Mouse (Mus musculus): Measurements from ENCODE around the gene Fam163a. TPM values are rescaled to one million over a fixed set of nuclear protein-coding genes. Genes with fewer than 3 reads are reported as not detected.

The Fam163a gene
- polyA plus RNA-seq, 1 experiment from 2014 or later, result 7.8 TPM

DNA sequence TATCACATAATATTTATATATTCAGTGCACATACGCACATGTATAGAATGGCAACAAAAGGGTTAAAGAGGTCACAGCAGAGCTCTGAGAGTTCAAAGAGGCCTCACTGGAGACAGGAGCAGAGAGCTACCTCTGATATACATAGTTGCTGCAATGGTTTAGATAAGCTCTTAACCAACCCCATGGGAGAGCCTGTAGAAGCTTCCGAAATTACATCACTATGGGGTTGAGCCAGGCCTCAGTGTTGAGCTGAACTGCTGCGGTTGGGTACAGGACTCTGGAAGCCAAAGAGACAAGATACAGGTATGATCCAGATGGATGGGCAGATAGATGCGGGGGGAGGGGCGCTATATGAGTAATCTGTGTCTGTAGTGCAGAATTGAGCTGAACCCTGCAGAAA, 8.1 kb upstream of the Fam163a start:
- H3K9me3 ChIP-seq (ENCODE audit: control insufficient read depth, low read length), result no peaks in the 10 kb centered on the region
- H3K36me3 ChIP-seq (ENCODE audit: control insufficient read depth, insufficient read depth, low read length), result no peaks in the 10 kb centered on the region
- no peaks in the 10 kb centered on the region for H3K27me3 ChIP-seq (replicated peaks; ENCODE audit: control insufficient read depth, insufficient read depth, low read length)
- H3K27ac ChIP-seq (ENCODE audit: low read depth), result no peak overlapping the region
- H3K4me1 ChIP-seq (replicated peaks; ENCODE audit: control insufficient read depth, insufficient read depth, low read length), result no peaks in the 10 kb centered on the region; the same call in 1 of the 2 replicates
- no peak overlapping the region for H3K4me3 ChIP-seq (ENCODE audit: low read depth, low read length)
- no peak overlapping the region for H3K4me2 ChIP-seq (ENCODE audit: low read length)
- DNase-seq (ENCODE audit: low spot score) (no peak), ATAC-seq (replicated peaks; ENCODE audit: low FRiP score, low TSS enrichment, low read depth) (no peak)
- H3K9ac ChIP-seq (ENCODE audit: low read length), result no peak overlapping the region
- 82% methylated on average over 5 of the region's 5 CpGs for whole genome bisulfite sequencing

DNA sequence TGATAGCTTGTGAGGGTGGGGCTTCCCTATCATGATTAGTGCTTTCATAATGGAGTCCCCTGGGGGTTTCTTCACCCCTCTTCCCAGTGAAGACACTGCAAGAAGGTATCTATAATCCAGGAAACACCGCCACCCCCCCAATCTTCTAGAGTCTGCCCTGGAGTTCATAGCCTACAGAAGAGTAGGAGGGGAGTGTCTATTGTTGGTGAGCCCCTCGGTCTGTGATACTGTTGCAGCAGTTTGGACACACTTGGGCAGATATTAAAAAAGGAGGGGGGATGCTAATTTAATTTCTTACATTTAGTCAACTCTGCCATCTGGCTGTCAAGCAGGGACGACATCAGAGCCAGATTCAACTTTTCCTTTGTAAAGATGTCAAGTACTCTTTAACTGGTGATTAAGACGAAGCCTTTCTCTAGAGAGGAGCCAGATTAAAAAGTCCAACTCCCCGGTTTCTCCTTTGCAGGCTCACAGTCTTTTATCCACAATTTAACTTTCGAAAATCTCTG, 7.0 kb upstream of the Fam163a start:
- no peak overlapping the region for H3K27ac ChIP-seq (ENCODE audit: low read depth)
- H3K36me3 ChIP-seq (ENCODE audit: control insufficient read depth, insufficient read depth, low read length), result no peaks in the 10 kb centered on the region
- no peak overlapping the region for H3K4me3 ChIP-seq (ENCODE audit: low read depth, low read length)
- no peak overlapping the region for H3K9ac ChIP-seq (ENCODE audit: low read length)
- 70% methylated on average over 6 of the region's 6 CpGs for WGBS
- H3K27me3 ChIP-seq (replicated peaks; ENCODE audit: control insufficient read depth, insufficient read depth, low read length), result peaks cover 7% of the 10 kb centered on the region; the same call in 1 of the 2 replicates
- no peaks in the 10 kb centered on the region for H3K4me1 ChIP-seq (replicated peaks; ENCODE audit: control insufficient read depth, insufficient read depth, low read length)
- DNase-seq (ENCODE audit: low spot score) (no peak), ATAC-seq (replicated peaks; ENCODE audit: low FRiP score, low TSS enrichment, low read depth) (no peak)
- H3K9me3 ChIP-seq (ENCODE audit: control insufficient read depth, low read length), result no peaks in the 10 kb centered on the region
- H3K4me2 ChIP-seq (ENCODE audit: low read length), result no peak overlapping the region

DNA sequence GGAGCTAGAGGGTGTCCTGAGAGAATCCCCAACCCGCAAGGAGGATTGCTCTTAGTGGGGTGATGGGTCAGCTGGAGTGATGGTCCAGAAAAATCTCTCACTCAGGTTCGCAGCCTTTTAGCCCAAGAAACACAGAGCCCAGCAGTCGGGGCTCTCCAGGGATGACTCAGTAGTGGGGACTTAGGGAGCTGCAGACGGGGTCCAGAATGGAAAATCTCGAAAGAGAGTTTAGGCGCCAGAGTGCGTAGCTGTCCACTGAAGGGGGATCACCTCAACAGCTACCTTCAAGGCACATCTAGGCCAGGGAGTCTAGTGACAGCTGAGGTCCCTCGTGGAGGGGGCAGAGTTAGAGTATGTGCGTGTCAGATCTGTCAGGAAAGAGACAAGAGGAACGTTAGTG, 338 bp upstream of the Fam163a start:
- Histone ChIP-seq H3K4me3 (ENCODE audit: low read depth, low read length) (peak overlapping the region; percentile 40), H3K4me1 (replicated peaks; ENCODE audit: control insufficient read depth, insufficient read depth, low read length) (peaks cover 8% of the 10 kb centered on the region; the same call in 1 of the 2 replicates), H3K27ac (ENCODE audit: low read depth) (no peak overlapping the region), H3K9me3 (ENCODE audit: control insufficient read depth, low read length) (no peaks in the 10 kb centered on the region), H3K36me3 (ENCODE audit: control insufficient read depth, insufficient read depth, low read length) (no peaks in the 10 kb centered on the region), H3K27me3 (replicated peaks; ENCODE audit: control insufficient read depth, insufficient read depth, low read length) (peaks cover 55% of the 10 kb centered on the region), H3K9ac (ENCODE audit: low read length) (peak overlapping the region; percentile 42), H3K4me2 (ENCODE audit: low read length) (peak overlapping the region; percentile 71)
- 19% methylated on average over 10 of the region's 10 CpGs for WGBS
- ATAC-seq (replicated peaks; ENCODE audit: low FRiP score, low TSS enrichment, low read depth) (no peak), DNase-seq (ENCODE audit: low spot score) (no peak)

DNA sequence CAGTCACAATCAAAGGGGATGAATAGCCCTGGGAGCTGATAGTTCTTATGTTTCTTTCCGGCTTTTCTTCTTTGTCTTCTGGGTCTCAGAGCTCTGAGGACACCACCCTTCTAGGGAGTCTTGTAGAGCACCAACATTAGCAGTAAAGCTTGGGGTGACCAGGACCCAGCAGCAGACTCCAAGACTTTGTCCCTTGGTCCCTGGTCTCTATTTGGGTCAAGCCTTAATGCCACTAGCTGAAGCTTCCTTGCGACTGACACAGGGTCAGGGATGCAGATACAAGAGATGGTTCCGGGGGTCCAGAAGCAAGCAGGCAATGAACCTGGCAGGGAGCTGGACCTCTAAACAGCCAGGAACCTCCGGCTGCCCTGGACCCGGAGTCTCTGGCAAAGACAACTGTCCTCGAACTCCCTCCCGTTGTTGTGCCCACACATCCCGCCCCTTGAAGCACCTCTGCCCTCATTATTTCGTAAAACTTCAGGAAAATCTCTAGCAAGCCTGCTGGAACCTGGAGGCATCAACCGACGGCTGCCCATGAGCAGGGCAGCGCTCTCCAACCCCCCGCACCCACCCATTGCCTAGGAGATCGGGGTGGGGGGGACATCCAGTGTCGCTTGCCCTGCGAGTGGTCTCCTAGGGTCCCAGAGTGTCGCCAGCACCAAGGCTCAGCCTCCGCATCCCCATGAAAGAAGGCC, 718 bp downstream of the Fam163a start:
- H3K27ac ChIP-seq (ENCODE audit: low read depth), result peak overlapping the region; percentile 40
- 0 out of 2 replicates have a peak, but pooled peaks have one; percentile 26 for ATAC-seq (replicated peaks; ENCODE audit: low FRiP score, low TSS enrichment, low read depth)
- no peaks in the 10 kb centered on the region for H3K9me3 ChIP-seq (ENCODE audit: control insufficient read depth, low read length)
- H3K4me3 ChIP-seq (ENCODE audit: low read depth, low read length), result peak overlapping the region; percentile 40
- H3K9ac ChIP-seq (ENCODE audit: low read length), result peak overlapping the region; percentile 42
- H3K4me2 ChIP-seq (ENCODE audit: low read length), result peak overlapping the region; percentile 71
- 5% methylated on average over 18 of the region's 18 CpGs for WGBS
- H3K4me1 ChIP-seq (replicated peaks; ENCODE audit: control insufficient read depth, insufficient read depth, low read length), result peaks cover 8% of the 10 kb centered on the region; the same call in 1 of the 2 replicates
- H3K36me3 ChIP-seq (ENCODE audit: control insufficient read depth, insufficient read depth, low read length), result no peaks in the 10 kb centered on the region
- peak; percentile 59 for DNase-seq (ENCODE audit: low spot score)
- peaks cover 55% of the 10 kb centered on the region for H3K27me3 ChIP-seq (replicated peaks; ENCODE audit: control insufficient read depth, insufficient read depth, low read length)

DNA sequence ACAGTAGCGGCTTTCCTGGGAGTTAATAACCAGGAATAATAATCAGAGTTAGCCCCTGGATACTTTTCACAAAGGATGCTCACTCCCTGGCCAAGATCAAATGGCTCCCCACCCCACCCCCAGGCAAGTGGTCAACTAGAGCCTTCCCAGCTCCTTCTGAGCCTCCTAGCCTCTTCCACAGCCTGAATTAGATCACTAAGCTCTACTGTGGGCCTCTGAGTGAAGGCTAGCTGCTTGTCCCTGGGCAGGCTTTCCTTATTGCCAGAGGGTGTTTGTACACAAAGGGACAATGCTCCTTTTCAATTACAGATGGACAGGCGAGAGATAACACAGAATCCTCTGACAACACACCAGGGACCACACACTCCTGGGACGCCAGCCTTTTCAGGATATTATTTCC, 2.2 kb downstream of the Fam163a start:
- Histone ChIP-seq H3K4me2 (ENCODE audit: low read length) (no peak overlapping the region), H3K9ac (ENCODE audit: low read length) (no peak overlapping the region), H3K9me3 (ENCODE audit: control insufficient read depth, low read length) (no peaks in the 10 kb centered on the region), H3K4me1 (replicated peaks; ENCODE audit: control insufficient read depth, insufficient read depth, low read length) (peaks cover 8% of the 10 kb centered on the region; the same call in 1 of the 2 replicates), H3K27ac (ENCODE audit: low read depth) (no peak overlapping the region), H3K4me3 (ENCODE audit: low read depth, low read length) (no peak overlapping the region), H3K27me3 (replicated peaks; ENCODE audit: control insufficient read depth, insufficient read depth, low read length) (peaks cover 55% of the 10 kb centered on the region), H3K36me3 (ENCODE audit: control insufficient read depth, insufficient read depth, low read length) (no peaks in the 10 kb centered on the region)
- DNase-seq (ENCODE audit: low spot score) (no peak), ATAC-seq (replicated peaks; ENCODE audit: low FRiP score, low TSS enrichment, low read depth) (no peak)
- WGBS, result 54% methylated on average over 3 of the region's 3 CpGs

DNA sequence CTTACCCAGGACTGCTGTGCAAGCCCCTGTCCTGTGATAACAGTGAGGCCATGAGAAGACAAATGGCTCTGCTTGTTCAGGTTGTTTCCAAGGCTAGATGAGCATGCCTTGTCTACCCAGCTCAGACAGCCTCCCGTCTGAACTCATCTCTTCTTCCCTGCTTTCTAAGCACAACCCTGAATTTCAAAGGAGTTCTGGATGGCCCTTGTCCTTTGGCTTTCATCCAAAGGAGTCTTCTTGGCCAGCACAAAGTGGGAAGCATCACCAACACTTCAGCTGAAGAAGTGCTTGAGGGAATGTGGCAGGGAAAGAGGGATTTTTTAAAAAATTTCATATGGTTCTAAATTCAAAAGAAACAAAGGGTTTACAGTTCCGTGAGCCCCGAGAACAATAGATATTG, 3.8 kb downstream of the Fam163a start:
- Histone ChIP-seq H3K4me1 (replicated peaks; ENCODE audit: control insufficient read depth, insufficient read depth, low read length) (peaks cover 8% of the 10 kb centered on the region; the same call in 1 of the 2 replicates), H3K9me3 (ENCODE audit: control insufficient read depth, low read length) (no peaks in the 10 kb centered on the region), H3K27ac (ENCODE audit: low read depth) (no peak overlapping the region), H3K4me2 (ENCODE audit: low read length) (no peak overlapping the region), H3K4me3 (ENCODE audit: low read depth, low read length) (no peak overlapping the region), H3K9ac (ENCODE audit: low read length) (no peak overlapping the region), H3K27me3 (replicated peaks; ENCODE audit: control insufficient read depth, insufficient read depth, low read length) (peaks cover 41% of the 10 kb centered on the region), H3K36me3 (ENCODE audit: control insufficient read depth, insufficient read depth, low read length) (no peaks in the 10 kb centered on the region)
- ATAC-seq (replicated peaks; ENCODE audit: low FRiP score, low TSS enrichment, low read depth), result no peak
- 83% methylated on average over 3 of the region's 3 CpGs for WGBS
- no peak for DNase-seq (ENCODE audit: low spot score)

DNA sequence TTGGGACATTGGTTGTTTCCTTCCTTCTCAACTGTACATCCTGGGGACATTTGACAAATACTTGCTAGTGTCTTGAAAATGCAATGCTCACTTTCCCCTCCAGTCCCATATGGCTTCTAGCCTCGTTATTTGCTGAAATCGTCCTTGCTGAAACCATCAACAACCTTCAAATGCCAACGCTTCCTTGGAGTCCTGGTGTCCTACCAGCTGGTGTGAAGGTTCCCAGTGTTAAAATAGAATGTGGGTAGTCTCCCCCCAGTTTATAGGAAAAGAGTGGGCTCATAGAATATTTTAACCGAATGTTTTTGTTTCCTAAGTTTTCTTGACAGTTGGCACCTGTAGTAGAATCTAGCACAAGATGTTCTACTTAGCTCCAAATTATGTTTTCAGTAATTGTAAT, 7.2 kb downstream of the Fam163a start:
- no peaks in the 10 kb centered on the region for H3K9me3 ChIP-seq (ENCODE audit: control insufficient read depth, low read length)
- no peak overlapping the region for H3K9ac ChIP-seq (ENCODE audit: low read length)
- peaks cover 6% of the 10 kb centered on the region for H3K27me3 ChIP-seq (replicated peaks; ENCODE audit: control insufficient read depth, insufficient read depth, low read length)
- H3K36me3 ChIP-seq (ENCODE audit: control insufficient read depth, insufficient read depth, low read length), result no peaks in the 10 kb centered on the region
- no peak overlapping the region for H3K4me2 ChIP-seq (ENCODE audit: low read length)
- ATAC-seq (replicated peaks; ENCODE audit: low FRiP score, low TSS enrichment, low read depth) (no peak), DNase-seq (ENCODE audit: low spot score) (no peak)
- H3K27ac ChIP-seq (ENCODE audit: low read depth), result no peak overlapping the region
- H3K4me3 ChIP-seq (ENCODE audit: low read depth, low read length), result no peak overlapping the region
- H3K4me1 ChIP-seq (replicated peaks; ENCODE audit: control insufficient read depth, insufficient read depth, low read length), result no peaks in the 10 kb centered on the region
- WGBS, result 83% methylated on average over 4 of the region's 4 CpGs

DNA sequence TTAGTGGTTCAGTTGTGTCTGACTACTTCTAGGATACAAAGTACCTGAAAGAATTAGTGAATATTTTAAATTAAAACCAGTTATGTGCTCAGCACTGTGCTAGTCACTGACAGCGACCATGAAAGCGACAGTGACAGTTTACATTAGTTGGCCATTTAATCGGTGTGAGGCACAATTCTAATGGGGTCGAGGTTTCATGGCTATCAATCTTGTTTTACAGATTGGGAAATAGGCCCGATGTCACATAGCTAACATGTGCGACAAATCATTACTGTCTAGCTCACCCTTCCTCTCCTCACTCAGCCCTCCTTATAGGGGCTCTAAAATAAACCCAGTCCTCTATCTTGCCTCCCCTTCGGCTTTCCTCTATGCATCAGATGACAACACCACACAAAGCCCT, 11.5 kb downstream of the Fam163a start:
- ATAC-seq (replicated peaks; ENCODE audit: low FRiP score, low TSS enrichment, low read depth) (no peak), DNase-seq (ENCODE audit: low spot score) (no peak)
- 71% methylated on average over 7 of the region's 7 CpGs for WGBS
- H3K4me1 ChIP-seq (replicated peaks; ENCODE audit: control insufficient read depth, insufficient read depth, low read length), result no peaks in the 10 kb centered on the region
- H3K4me3 ChIP-seq (ENCODE audit: low read depth, low read length), result no peak overlapping the region
- H3K4me2 ChIP-seq (ENCODE audit: low read length), result no peak overlapping the region
- no peaks in the 10 kb centered on the region for H3K9me3 ChIP-seq (ENCODE audit: control insufficient read depth, low read length)
- no peak overlapping the region for H3K27ac ChIP-seq (ENCODE audit: low read depth)
- H3K27me3 ChIP-seq (replicated peaks; ENCODE audit: control insufficient read depth, insufficient read depth, low read length), result no peaks in the 10 kb centered on the region
- no peak overlapping the region for H3K9ac ChIP-seq (ENCODE audit: low read length)
- H3K36me3 ChIP-seq (ENCODE audit: control insufficient read depth, insufficient read depth, low read length), result no peaks in the 10 kb centered on the region

DNA sequence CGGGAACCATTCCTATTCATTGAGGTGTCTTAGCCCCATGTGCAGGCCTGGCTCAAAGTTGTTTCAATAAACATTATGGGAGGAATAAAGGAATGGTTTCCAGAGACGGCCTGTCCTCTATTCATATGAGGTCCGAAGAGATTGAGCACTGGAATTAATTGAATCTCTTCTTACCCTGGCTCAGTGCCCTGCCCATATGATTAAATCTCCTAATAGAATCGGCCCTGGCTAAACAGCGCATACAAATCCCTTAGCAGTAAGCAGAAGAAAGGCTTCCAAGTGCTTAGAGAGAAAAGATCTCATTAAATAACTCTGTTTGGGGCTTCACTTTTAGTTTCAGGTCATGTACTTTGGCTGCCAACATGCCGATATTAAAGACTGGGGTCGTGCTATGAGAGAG, 12.0 kb downstream of the Fam163a start:
- DNase-seq (ENCODE audit: low spot score) (no peak), ATAC-seq (replicated peaks; ENCODE audit: low FRiP score, low TSS enrichment, low read depth) (no peak)
- Histone ChIP-seq H3K9me3 (ENCODE audit: control insufficient read depth, low read length) (no peaks in the 10 kb centered on the region), H3K4me2 (ENCODE audit: low read length) (no peak overlapping the region), H3K9ac (ENCODE audit: low read length) (no peak overlapping the region), H3K36me3 (ENCODE audit: control insufficient read depth, insufficient read depth, low read length) (no peaks in the 10 kb centered on the region), H3K4me3 (ENCODE audit: low read depth, low read length) (no peak overlapping the region), H3K27ac (ENCODE audit: low read depth) (no peak overlapping the region), H3K4me1 (replicated peaks; ENCODE audit: control insufficient read depth, insufficient read depth, low read length) (no peaks in the 10 kb centered on the region), H3K27me3 (replicated peaks; ENCODE audit: control insufficient read depth, insufficient read depth, low read length) (no peaks in the 10 kb centered on the region)
- WGBS, result 73% methylated on average over 7 of the region's 7 CpGs

Data from intestine, embryonic 14.5 days (tissue).